Mouse (Mus musculus): ENCODE measurements around the gene Phlpp1. TPM values are rescaled to one million over a fixed set of nuclear protein-coding genes. Genes with fewer than 3 reads are reported as not detected.
A peak's percentile ranks its signal among the peaks of the same experiment; 100 is the strongest.

The Phlpp1 gene
- polyA plus RNA-seq, 1 experiment from 2014 or later = 3.8 TPM

DNA sequence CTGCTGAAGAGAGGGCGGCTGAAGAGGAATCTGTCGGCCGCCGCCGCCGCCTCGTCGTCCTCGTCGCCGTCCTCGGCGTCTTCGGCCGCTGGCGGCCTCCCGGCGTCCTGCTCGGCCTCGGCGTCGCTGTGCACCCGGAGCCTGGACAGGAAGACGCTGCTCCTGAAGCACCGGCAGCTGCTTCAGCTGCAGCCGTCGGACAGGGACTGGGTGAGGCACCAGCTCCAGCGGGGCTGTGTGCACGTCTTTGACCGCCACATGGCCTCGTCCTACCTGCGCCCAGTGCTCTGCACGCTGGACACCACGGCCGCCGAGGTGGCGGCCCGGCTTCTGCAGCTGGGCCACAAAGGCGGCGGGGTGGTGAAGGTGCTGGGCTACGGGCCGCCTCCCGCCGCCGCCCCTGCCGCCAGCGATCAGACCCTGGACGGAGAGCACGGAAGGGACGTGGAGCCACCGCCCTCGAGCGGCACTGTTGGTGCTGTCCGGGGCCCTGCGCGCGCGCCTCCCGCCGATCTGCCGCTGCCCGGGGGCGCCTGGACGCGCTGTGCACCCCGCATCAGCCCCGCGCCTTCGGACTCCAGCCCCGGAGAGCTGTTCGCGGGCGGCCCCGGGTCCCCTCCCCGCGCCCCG, 864 bp downstream of the Phlpp1 start:
- ATAC-seq (ENCODE audit: insufficient number of reproducible peaks, insufficient read depth, low FRiP score, low read depth) = no peak
- no peaks in the 10 kb centered on the region for H3K9me3 ChIP-seq (ENCODE audit: control insufficient read depth, low read depth, low read length)
- H3K27me3 ChIP-seq (ENCODE audit: control insufficient read depth, insufficient read depth, low read length) = no peaks in the 10 kb centered on the region
- under 1% methylated on average over 59 of the region's 77 CpGs for WGBS
- H3K4me3 ChIP-seq (ENCODE audit: low read depth, low read length) = peak overlapping the region; percentile 75
- peaks cover 3% of the 10 kb centered on the region; the same call in 1 of the 2 replicates for H3K4me1 ChIP-seq (ENCODE audit: control insufficient read depth, insufficient read depth, low read length)
- peak overlapping the region; percentile 75 for H3K4me2 ChIP-seq (replicated peaks; ENCODE audit: low read depth, low read length)
- peak overlapping the region; percentile 61 for H3K27ac ChIP-seq (ENCODE audit: low read length)
- peak overlapping the region; percentile 79 for H3K9ac ChIP-seq (replicated peaks; ENCODE audit: low read depth, low read length)
- H3K36me3 ChIP-seq (ENCODE audit: control insufficient read depth, insufficient read depth, low read length) = no peaks in the 10 kb centered on the region

GRCm38 (mm10) chr1:106172931-106173371, 1.4 kb downstream of the Phlpp1 start:
- peak overlapping the region; percentile 79 for H3K9ac ChIP-seq (replicated peaks; ENCODE audit: low read depth, low read length)
- ATAC-seq (ENCODE audit: insufficient number of reproducible peaks, insufficient read depth, low FRiP score, low read depth) = no peak
- H3K4me3 ChIP-seq (ENCODE audit: low read depth, low read length) = peak overlapping the region; percentile 75
- WGBS = under 1% methylated on average over 47 of the region's 47 CpGs
- H3K27ac ChIP-seq (ENCODE audit: low read length) = no peak overlapping the region
- H3K36me3 ChIP-seq (ENCODE audit: control insufficient read depth, insufficient read depth, low read length) = no peaks in the 10 kb centered on the region
- H3K9me3 ChIP-seq (ENCODE audit: control insufficient read depth, low read depth, low read length) = no peaks in the 10 kb centered on the region
- H3K4me2 ChIP-seq (replicated peaks; ENCODE audit: low read depth, low read length) = peak overlapping the region; percentile 75
- no peaks in the 10 kb centered on the region for H3K27me3 ChIP-seq (ENCODE audit: control insufficient read depth, insufficient read depth, low read length)
- peaks cover 3% of the 10 kb centered on the region; the same call in 1 of the 2 replicates for H3K4me1 ChIP-seq (ENCODE audit: control insufficient read depth, insufficient read depth, low read length)

DNA sequence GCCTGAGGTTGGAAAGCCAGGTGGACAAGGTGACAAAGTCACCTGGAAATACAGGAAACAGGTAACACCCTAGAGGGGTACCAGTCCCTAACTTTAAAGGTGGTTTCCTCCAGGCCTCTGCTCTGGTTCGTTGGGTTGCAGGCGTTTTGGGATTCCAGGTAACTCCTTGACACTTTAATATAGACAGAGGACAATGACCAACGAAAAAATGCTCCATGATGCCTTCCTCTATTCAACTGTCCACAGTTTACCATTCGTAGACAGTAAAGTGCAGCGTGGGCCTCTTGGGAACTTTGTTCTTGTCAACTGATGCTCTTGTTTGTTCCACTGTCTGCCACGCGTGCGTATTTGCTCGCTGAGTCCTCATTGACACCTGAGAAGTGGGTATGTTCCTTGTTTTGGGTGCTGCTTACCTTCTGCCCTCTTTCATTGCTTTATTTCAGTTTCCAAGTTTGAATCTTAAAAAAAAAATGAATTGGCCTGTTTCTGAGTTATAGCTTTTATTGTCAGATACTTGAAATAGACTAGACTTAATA, 2.1 kb downstream of the Phlpp1 start:
- Histone ChIP-seq H3K27me3 (ENCODE audit: control insufficient read depth, insufficient read depth, low read length) (no peaks in the 10 kb centered on the region), H3K9me3 (ENCODE audit: control insufficient read depth, low read depth, low read length) (no peaks in the 10 kb centered on the region), H3K4me1 (ENCODE audit: control insufficient read depth, insufficient read depth, low read length) (peaks cover 3% of the 10 kb centered on the region; the same call in 1 of the 2 replicates), H3K4me2 (replicated peaks; ENCODE audit: low read depth, low read length) (peak overlapping the region; percentile 75), H3K36me3 (ENCODE audit: control insufficient read depth, insufficient read depth, low read length) (no peaks in the 10 kb centered on the region), H3K27ac (ENCODE audit: low read length) (no peak overlapping the region), H3K9ac (replicated peaks; ENCODE audit: low read depth, low read length) (no peak overlapping the region), H3K4me3 (ENCODE audit: low read depth, low read length) (peak overlapping the region; percentile 75)
- no peak for ATAC-seq (ENCODE audit: insufficient number of reproducible peaks, insufficient read depth, low FRiP score, low read depth)
- WGBS = 55% methylated on average over 9 of the region's 9 CpGs

- Histone ChIP-seq H3K4me3 (ENCODE audit: low read depth, low read length) (no peak overlapping the region; the same call in 1 of the 2 replicates), H3K4me2 (replicated peaks; ENCODE audit: low read depth, low read length) (peak overlapping the region; percentile 12; the same call in 1 of the 2 replicates), H3K9me3 (ENCODE audit: control insufficient read depth, low read depth, low read length) (no peaks in the 10 kb centered on the region), H3K36me3 (ENCODE audit: control insufficient read depth, insufficient read depth, low read length) (no peaks in the 10 kb centered on the region), H3K4me1 (ENCODE audit: control insufficient read depth, insufficient read depth, low read length) (peaks cover 3% of the 10 kb centered on the region; the same call in 1 of the 2 replicates), H3K9ac (replicated peaks; ENCODE audit: low read depth, low read length) (no peak overlapping the region), H3K27me3 (ENCODE audit: control insufficient read depth, insufficient read depth, low read length) (no peaks in the 10 kb centered on the region), H3K27ac (ENCODE audit: low read length) (no peak overlapping the region)
- no peak for ATAC-seq (ENCODE audit: insufficient number of reproducible peaks, insufficient read depth, low FRiP score, low read depth)
These were observed 3.0 kb downstream of the Phlpp1 start for GRCm38 (mm10) chr1:106174598-106174997.

GRCm38 (mm10) chr1:106175360-106175759, 3.8 kb downstream of the Phlpp1 start:
- Histone ChIP-seq H3K4me2 (replicated peaks; ENCODE audit: low read depth, low read length) (peak overlapping the region; percentile 12; the same call in 1 of the 2 replicates), H3K36me3 (ENCODE audit: control insufficient read depth, insufficient read depth, low read length) (no peaks in the 10 kb centered on the region), H3K4me3 (ENCODE audit: low read depth, low read length) (no peak overlapping the region), H3K27ac (ENCODE audit: low read length) (no peak overlapping the region), H3K9ac (replicated peaks; ENCODE audit: low read depth, low read length) (no peak overlapping the region), H3K27me3 (ENCODE audit: control insufficient read depth, insufficient read depth, low read length) (no peaks in the 10 kb centered on the region), H3K9me3 (ENCODE audit: control insufficient read depth, low read depth, low read length) (no peaks in the 10 kb centered on the region), H3K4me1 (ENCODE audit: control insufficient read depth, insufficient read depth, low read length) (peaks cover 3% of the 10 kb centered on the region; the same call in 1 of the 2 replicates)
- WGBS = 73% methylated on average over 3 of the region's 3 CpGs
- ATAC-seq (ENCODE audit: insufficient number of reproducible peaks, insufficient read depth, low FRiP score, low read depth) = no peak

- WGBS = 74% methylated on average over 1 of the region's 1 CpGs
- H3K9ac ChIP-seq (replicated peaks; ENCODE audit: low read depth, low read length) = no peak overlapping the region
- ATAC-seq (ENCODE audit: insufficient number of reproducible peaks, insufficient read depth, low FRiP score, low read depth) = no peak
- peaks cover 3% of the 10 kb centered on the region; the same call in 1 of the 2 replicates for H3K4me1 ChIP-seq (ENCODE audit: control insufficient read depth, insufficient read depth, low read length)
- no peak overlapping the region for H3K27ac ChIP-seq (ENCODE audit: low read length)
- no peak overlapping the region for H3K4me3 ChIP-seq (ENCODE audit: low read depth, low read length)
- H3K27me3 ChIP-seq (ENCODE audit: control insufficient read depth, insufficient read depth, low read length) = no peaks in the 10 kb centered on the region
- H3K36me3 ChIP-seq (ENCODE audit: control insufficient read depth, insufficient read depth, low read length) = no peaks in the 10 kb centered on the region
- H3K4me2 ChIP-seq (replicated peaks; ENCODE audit: low read depth, low read length) = no peak overlapping the region
- no peaks in the 10 kb centered on the region for H3K9me3 ChIP-seq (ENCODE audit: control insufficient read depth, low read depth, low read length)
These were observed 5.2 kb downstream of the Phlpp1 start for GRCm38 (mm10) chr1:106176791-106177190.

DNA sequence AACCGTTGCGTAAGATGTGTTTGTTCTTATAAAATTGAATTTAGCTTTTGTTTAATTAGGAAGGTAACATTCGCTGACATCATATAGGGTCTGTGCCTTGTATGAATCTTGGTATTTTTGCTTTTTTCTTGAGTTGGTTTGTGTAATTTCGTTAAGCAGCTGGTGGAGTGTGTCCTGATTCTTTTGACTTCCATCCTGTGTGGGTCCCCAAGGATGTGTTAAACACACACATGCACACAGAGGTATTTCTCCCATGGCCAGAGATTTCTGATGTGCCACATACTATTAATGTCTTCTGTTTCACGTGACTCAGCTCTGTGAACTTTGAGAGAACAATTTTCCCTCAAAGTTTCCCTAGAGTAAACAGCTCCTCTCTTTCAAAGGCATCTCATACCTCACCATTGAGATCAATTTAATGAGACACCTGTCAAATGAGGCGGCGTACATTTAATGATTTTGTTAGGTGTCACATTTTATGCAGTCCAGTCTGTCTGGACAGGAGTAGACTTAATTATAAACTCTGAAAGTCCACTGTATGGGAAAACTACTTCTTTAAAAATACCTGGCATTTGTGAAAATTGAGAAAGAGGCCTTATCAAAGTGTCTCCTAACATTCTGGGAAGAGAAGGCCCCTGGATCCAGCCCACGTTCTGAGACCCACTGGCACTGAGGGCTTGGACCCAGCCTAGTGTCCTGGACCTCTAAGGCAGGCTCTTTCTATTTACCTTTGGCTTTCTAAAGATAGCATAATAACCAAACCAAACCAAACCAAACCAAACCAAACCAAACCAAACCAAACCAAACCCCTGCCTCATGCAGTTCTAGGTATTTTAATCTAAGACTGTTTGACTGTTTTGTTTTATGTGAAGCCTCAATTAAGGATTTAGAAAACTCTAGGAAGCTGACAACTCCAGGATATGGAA, 6.6 kb downstream of the Phlpp1 start:
- H3K4me3 ChIP-seq (ENCODE audit: low read depth, low read length) = no peak overlapping the region
- ATAC-seq (ENCODE audit: insufficient number of reproducible peaks, insufficient read depth, low FRiP score, low read depth) = no peak
- H3K27ac ChIP-seq (ENCODE audit: low read length) = no peak overlapping the region
- H3K36me3 ChIP-seq (ENCODE audit: control insufficient read depth, insufficient read depth, low read length) = no peaks in the 10 kb centered on the region
- H3K9me3 ChIP-seq (ENCODE audit: control insufficient read depth, low read depth, low read length) = no peaks in the 10 kb centered on the region
- no peak overlapping the region for H3K9ac ChIP-seq (replicated peaks; ENCODE audit: low read depth, low read length)
- H3K4me2 ChIP-seq (replicated peaks; ENCODE audit: low read depth, low read length) = no peak overlapping the region
- H3K27me3 ChIP-seq (ENCODE audit: control insufficient read depth, insufficient read depth, low read length) = no peaks in the 10 kb centered on the region
- H3K4me1 ChIP-seq (ENCODE audit: control insufficient read depth, insufficient read depth, low read length) = peaks cover 3% of the 10 kb centered on the region; the same call in 1 of the 2 replicates
- WGBS = 64% methylated on average over 8 of the region's 8 CpGs

DNA sequence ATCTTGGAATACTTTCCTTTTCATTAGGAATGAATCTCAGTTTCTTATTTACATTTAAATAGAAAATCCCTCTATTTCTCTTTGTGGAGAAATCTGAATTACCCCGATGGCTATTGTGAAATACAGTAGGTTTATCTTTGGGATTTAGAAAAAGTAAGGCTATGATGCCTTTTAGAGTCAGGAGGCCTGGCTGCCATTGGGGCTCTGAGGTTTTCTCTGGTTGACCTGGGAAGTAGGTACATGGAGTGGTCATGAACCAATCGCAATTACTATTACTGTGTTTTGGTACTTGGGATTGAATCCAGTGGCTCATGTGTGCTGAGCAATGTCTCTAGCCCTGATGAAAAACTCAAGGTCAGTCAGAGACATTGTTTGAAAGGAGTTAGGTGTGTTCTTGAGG, 12.1 kb downstream of the Phlpp1 start:
- no peaks in the 10 kb centered on the region for H3K27me3 ChIP-seq (ENCODE audit: control insufficient read depth, insufficient read depth, low read length)
- no peak for ATAC-seq (ENCODE audit: insufficient number of reproducible peaks, insufficient read depth, low FRiP score, low read depth)
- no peak overlapping the region for H3K9ac ChIP-seq (replicated peaks; ENCODE audit: low read depth, low read length)
- WGBS = 92% methylated on average over 2 of the region's 2 CpGs
- no peaks in the 10 kb centered on the region for H3K4me1 ChIP-seq (ENCODE audit: control insufficient read depth, insufficient read depth, low read length)
- no peaks in the 10 kb centered on the region for H3K9me3 ChIP-seq (ENCODE audit: control insufficient read depth, low read depth, low read length)
- H3K4me3 ChIP-seq (ENCODE audit: low read depth, low read length) = no peak overlapping the region
- no peak overlapping the region for H3K4me2 ChIP-seq (replicated peaks; ENCODE audit: low read depth, low read length)
- H3K27ac ChIP-seq (ENCODE audit: low read length) = no peak overlapping the region
- no peaks in the 10 kb centered on the region for H3K36me3 ChIP-seq (ENCODE audit: control insufficient read depth, insufficient read depth, low read length)

Measured in stomach, embryonic 14.5 days (tissue).